Mouse (Mus musculus): ENCODE data around the gene Pigb. TPM values are rescaled to one million over a fixed set of nuclear protein-coding genes. Genes with fewer than 3 reads are reported as not detected.

The Pigb gene
- total RNA-seq (2014; rRNA removed) (8.2 and 10.3 TPM in 2 replicates), polyA plus RNA-seq (2015; fragmentation: Nextera tagmentation; extraction: Ambion mirVana) (7.8 and 10.0 TPM in 2 replicates)

DNA sequence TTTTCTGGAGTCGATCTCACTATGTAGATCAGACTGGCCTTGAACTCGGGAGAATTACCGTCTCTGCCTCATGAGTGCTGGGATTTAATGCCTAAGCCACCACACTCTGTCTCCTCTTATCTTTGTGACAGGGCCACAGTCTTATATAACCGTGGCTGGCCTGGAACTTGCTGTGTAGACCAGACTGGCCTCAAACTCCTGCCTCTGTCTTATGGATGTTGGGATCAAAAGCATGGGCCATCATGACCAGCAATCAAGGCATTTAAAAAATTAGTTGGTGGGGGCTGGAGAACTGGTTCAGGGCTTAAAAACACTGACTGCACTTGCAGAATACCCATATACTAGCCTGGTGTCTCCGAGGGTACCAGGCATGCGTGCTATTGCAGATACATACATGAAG, at the start of gene Pigb:
Pigb (minus strand) TSS at position 299 of the 400 bp plus-strand sequence.
- H3K27me3 ChIP-seq (ENCODE audit: insufficient read depth, low read length) = no peaks in the 10 kb centered on the region
- H3K9ac ChIP-seq = peak within 1 kb of the TSS; percentile 69
- no peak for TF ChIP-seq CTCF (IDR thresholded peaks at IDR 0.05; ENCODE audit: low read depth)
- peak within 1 kb of the TSS; percentile 73 for H3K4me3 ChIP-seq (ENCODE audit: low read depth, low read length)
- no peaks in the 10 kb centered on the region for H3K9me3 ChIP-seq (ENCODE audit: low read length)
- H3K4me2 ChIP-seq (ENCODE audit: low read depth) = peak within 1 kb of the TSS; percentile 64
- no peak for DNase-seq
- peaks cover 15% of the 10 kb centered on the region for H3K4me1 ChIP-seq (ENCODE audit: insufficient read depth)
- H3K36me3 ChIP-seq (ENCODE audit: insufficient read depth) = no peaks in the 10 kb centered on the region
- ATAC-seq = no peak
- H3K27ac ChIP-seq (ENCODE audit: low read depth, low read length) = peak within 1 kb of the TSS; percentile 88
- WGBS = 29% methylated on average over 6 of the region's 6 CpGs

DNA sequence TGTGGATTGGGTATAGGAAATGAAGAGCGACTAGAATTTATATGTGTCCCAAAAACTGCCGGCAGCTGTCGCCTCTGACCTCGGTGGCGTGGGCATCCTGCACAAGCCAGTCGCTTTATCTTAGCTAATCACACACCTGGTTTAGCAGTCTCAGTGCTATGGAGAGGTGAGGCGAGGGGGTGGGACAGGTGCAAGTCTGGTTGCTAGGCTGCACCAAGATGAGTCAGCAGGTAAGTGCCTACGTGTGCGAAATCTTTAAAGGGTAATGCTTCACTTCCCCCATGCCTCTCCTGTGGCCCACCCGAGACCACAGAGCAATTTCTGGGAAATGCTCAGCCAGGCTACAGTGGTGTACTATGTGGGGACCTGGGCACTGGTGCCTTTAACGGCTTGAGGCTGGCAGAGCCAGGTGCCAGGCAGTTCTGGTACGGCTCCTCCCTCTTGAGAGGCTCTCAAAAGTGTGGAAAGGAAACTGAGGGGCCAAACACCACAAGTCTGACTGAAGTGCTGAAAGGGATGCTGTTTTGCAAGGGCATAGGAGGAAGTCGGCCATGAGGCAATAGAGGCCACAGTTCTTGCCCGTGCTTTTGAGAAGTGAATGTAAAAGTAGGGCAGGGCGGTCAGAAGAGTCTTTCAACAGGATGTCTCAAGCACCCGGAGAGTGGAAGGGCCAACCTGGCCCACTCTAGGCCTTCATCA, 49.2 kb upstream of the Pigb start:
- WGBS = 80% methylated on average over 16 of the region's 16 CpGs
- H3K9ac ChIP-seq = no peak overlapping the region
- 0 out of 2 replicates have a peak, but pooled peaks have one; percentile 14 for ATAC-seq

DNA sequence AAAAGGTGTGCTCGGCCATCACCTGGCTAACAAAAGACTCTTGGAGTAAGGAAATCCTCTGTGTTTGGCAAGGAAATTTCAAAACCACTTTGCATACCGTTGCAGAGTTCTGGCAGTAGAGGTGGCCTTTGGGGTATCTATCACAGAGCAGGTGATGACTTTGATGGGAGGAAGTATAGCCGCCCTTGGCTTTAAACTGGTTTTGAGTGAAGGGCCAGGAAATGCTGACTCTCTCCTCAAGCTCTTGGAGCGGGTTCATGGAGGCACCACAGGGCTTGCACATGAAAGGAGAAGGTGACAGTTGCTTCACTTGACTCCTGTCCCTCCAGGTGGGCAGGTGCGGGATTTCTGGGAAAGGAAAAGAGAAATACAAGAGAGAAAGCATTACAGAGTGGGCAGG, 47.4 kb upstream of the Pigb start:
- Histone ChIP-seq H3K4me2 (ENCODE audit: low read depth) (no peak overlapping the region), H3K36me3 (ENCODE audit: insufficient read depth) (no peaks in the 10 kb centered on the region), H3K4me3 (ENCODE audit: low read depth, low read length) (no peak overlapping the region), H3K27ac (ENCODE audit: low read depth, low read length) (no peak overlapping the region), H3K9me3 (ENCODE audit: low read length) (no peaks in the 10 kb centered on the region), H3K4me1 (ENCODE audit: insufficient read depth) (no peaks in the 10 kb centered on the region), H3K27me3 (ENCODE audit: insufficient read depth, low read length) (no peaks in the 10 kb centered on the region), H3K9ac (no peak overlapping the region)
- 79% methylated on average over 5 of the region's 5 CpGs for WGBS
- TF ChIP-seq CTCF (IDR thresholded peaks at IDR 0.05; ENCODE audit: low read depth) = no peak
- ATAC-seq (no peak), DNase-seq (no peak)

More for the DNA sequence above, 49.2 kb upstream of the Pigb start:
- no peak overlapping the region for H3K4me2 ChIP-seq (ENCODE audit: low read depth)
- H3K4me1 ChIP-seq (ENCODE audit: insufficient read depth) = no peaks in the 10 kb centered on the region
- no peak overlapping the region for H3K27ac ChIP-seq (ENCODE audit: low read depth, low read length)
- H3K27me3 ChIP-seq (ENCODE audit: insufficient read depth, low read length) = no peaks in the 10 kb centered on the region
- H3K4me3 ChIP-seq (ENCODE audit: low read depth, low read length) = no peak overlapping the region
- TF ChIP-seq CTCF (IDR thresholded peaks at IDR 0.05; ENCODE audit: low read depth) = no peak
- DNase-seq = no peak
- H3K36me3 ChIP-seq (ENCODE audit: insufficient read depth) = no peaks in the 10 kb centered on the region
- no peaks in the 10 kb centered on the region for H3K9me3 ChIP-seq (ENCODE audit: low read length)

GRCm38 (mm10) chr9:73087121-73087520, 46.9 kb upstream of the Pigb start:
- no peak overlapping the region for H3K4me3 ChIP-seq (ENCODE audit: low read depth, low read length)
- no peak for TF ChIP-seq CTCF (IDR thresholded peaks at IDR 0.05; ENCODE audit: low read depth)
- H3K9ac ChIP-seq = no peak overlapping the region
- no peak overlapping the region for H3K27ac ChIP-seq (ENCODE audit: low read depth, low read length)
- H3K36me3 ChIP-seq (ENCODE audit: insufficient read depth) = no peaks in the 10 kb centered on the region
- DNase-seq (no peak), ATAC-seq (no peak)
- H3K4me2 ChIP-seq (ENCODE audit: low read depth) = no peak overlapping the region
- 63% methylated on average over 8 of the region's 8 CpGs for WGBS
- no peaks in the 10 kb centered on the region for H3K9me3 ChIP-seq (ENCODE audit: low read length)
- H3K4me1 ChIP-seq (ENCODE audit: insufficient read depth) = no peaks in the 10 kb centered on the region
- no peaks in the 10 kb centered on the region for H3K27me3 ChIP-seq (ENCODE audit: insufficient read depth, low read length)

DNA sequence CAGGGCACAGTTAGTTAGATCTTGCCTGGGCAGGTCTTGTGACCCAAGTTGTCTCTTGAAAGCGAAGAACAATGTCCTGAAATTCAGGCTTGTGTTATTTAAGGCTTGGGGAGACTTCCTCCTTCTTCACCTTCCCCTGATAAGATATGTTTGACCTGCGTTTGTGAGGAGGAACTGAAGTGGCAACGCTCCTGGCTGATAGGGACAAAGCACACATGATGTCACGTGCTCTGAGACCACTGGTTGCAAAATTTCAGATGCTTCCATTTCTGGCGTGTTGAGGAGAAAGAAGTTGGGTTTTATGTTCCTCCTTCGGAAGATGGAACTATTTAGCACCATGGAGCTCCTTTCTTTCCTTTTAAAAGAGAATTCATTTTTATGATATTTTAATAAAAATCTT, 45.7 kb upstream of the Pigb start:
- Histone ChIP-seq H3K4me3 (ENCODE audit: low read depth, low read length) (no peak overlapping the region), H3K4me2 (ENCODE audit: low read depth) (no peak overlapping the region), H3K27me3 (ENCODE audit: insufficient read depth, low read length) (no peaks in the 10 kb centered on the region), H3K27ac (ENCODE audit: low read depth, low read length) (no peak overlapping the region), H3K36me3 (ENCODE audit: insufficient read depth) (no peaks in the 10 kb centered on the region), H3K9ac (no peak overlapping the region), H3K9me3 (ENCODE audit: low read length) (no peaks in the 10 kb centered on the region), H3K4me1 (ENCODE audit: insufficient read depth) (no peaks in the 10 kb centered on the region)
- no peak for TF ChIP-seq CTCF (IDR thresholded peaks at IDR 0.05; ENCODE audit: low read depth)
- ATAC-seq (no peak), DNase-seq (no peak)
- WGBS = 86% methylated on average over 6 of the region's 6 CpGs

DNA sequence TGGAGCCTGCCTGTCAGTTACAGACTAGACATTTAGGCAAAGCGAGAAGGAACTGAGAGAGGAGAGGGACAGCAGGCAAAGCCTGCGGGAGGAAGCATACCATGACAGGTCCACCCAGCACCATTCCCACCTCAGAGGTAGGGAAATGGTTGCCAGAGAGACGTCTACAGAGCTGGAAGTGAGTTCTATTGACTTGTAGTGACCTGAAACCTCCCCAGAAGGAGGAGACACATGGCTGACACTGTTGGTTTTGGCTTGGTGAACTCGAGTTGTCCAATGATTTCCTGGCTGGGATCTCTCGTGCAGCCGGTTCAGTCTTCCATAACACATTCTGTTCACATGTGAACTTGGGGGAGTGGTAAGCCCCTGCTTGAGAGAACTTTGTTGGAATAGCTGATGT, 43.8 kb upstream of the Pigb start:
- no peak for TF ChIP-seq CTCF (IDR thresholded peaks at IDR 0.05; ENCODE audit: low read depth)
- Histone ChIP-seq H3K36me3 (ENCODE audit: insufficient read depth) (no peaks in the 10 kb centered on the region), H3K4me1 (ENCODE audit: insufficient read depth) (no peaks in the 10 kb centered on the region), H3K9ac (no peak overlapping the region), H3K4me3 (ENCODE audit: low read depth, low read length) (no peak overlapping the region), H3K4me2 (ENCODE audit: low read depth) (no peak overlapping the region), H3K27ac (ENCODE audit: low read depth, low read length) (no peak overlapping the region), H3K9me3 (ENCODE audit: low read length) (no peaks in the 10 kb centered on the region), H3K27me3 (ENCODE audit: insufficient read depth, low read length) (no peaks in the 10 kb centered on the region)
- 78% methylated on average over 6 of the region's 6 CpGs for WGBS
- ATAC-seq = no peak
- DNase-seq = no peak

GRCm38 (mm10) chr9:73082291-73083000, 42.3 kb upstream of the Pigb start:
- WGBS = 85% methylated on average over 8 of the region's 8 CpGs
- H3K4me2 ChIP-seq (ENCODE audit: low read depth) = no peak overlapping the region
- ATAC-seq (no peak), DNase-seq (no peak)
- no peaks in the 10 kb centered on the region for H3K27me3 ChIP-seq (ENCODE audit: insufficient read depth, low read length)
- no peak for TF ChIP-seq CTCF (IDR thresholded peaks at IDR 0.05; ENCODE audit: low read depth)
- no peak overlapping the region for H3K9ac ChIP-seq
- H3K27ac ChIP-seq (ENCODE audit: low read depth, low read length) = no peak overlapping the region
- no peak overlapping the region for H3K4me3 ChIP-seq (ENCODE audit: low read depth, low read length)
- H3K4me1 ChIP-seq (ENCODE audit: insufficient read depth) = no peaks in the 10 kb centered on the region
- no peaks in the 10 kb centered on the region for H3K9me3 ChIP-seq (ENCODE audit: low read length)
- H3K36me3 ChIP-seq (ENCODE audit: insufficient read depth) = no peaks in the 10 kb centered on the region
